Mouse (Mus musculus): ENCODE data around the gene Lrrc39. TPM values are rescaled to one million over a fixed set of nuclear protein-coding genes. Genes with fewer than 3 reads are reported as not detected.
"Not testable (repeated sequence)": the region's sequence is repeated elsewhere in the genome, so short reads cannot be mapped to it uniquely, and the experiment has no call there.

The Lrrc39 gene
- polyA plus RNA-seq, 1 experiment = 2.4 TPM

DNA sequence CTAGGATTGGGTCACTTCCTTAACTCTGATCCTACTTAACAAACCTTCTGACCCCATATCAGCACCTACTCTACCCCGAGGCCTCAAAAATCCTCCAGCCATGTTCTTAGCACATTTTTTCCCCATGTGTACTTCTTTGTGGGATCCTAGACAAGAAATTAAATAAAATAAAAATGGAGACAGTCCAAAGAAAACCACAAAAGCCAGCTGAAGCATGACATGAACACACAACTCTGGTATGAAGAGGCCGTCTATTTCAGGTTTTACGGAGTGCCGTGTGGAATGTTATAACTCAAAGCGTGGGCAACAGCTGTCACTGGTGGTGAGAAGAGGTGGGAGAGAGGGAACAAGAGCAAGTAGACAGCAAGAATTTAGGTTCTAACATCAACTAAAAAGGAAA, 11.4 kb upstream of the Lrrc39 start:
- Histone ChIP-seq H3K27me3 (ENCODE audit: control insufficient read depth, insufficient read depth, insufficient read length) (no peaks in the 10 kb centered on the region), H3K4me2 (ENCODE audit: low read depth) (no peak overlapping the region), H3K36me3 (ENCODE audit: control insufficient read depth, insufficient read depth) (no peaks in the 10 kb centered on the region), H3K79me2 (ENCODE audit: control insufficient read depth, insufficient read depth) (no peaks in the 10 kb centered on the region), H3K4me3 (no peak overlapping the region), H3ac (ENCODE audit: control insufficient read depth, insufficient read length) (no peak overlapping the region)
- TF ChIP-seq TCF12 (IDR thresholded peaks at IDR 0.05; ENCODE audit: insufficient read depth, poor library complexity, severe bottlenecking) = peak; percentile 48
- TF ChIP-seq MYOG (IDR thresholded peaks at IDR 0.05; ENCODE audit: control insufficient read depth in 1 of 3, insufficient read depth in 1 of 3, insufficient read length in 2 of 3, low read depth in 2 of 3) = peak in 2 of 3 experiments; percentile 76
- TF ChIP-seq POLR2A (IDR thresholded peaks at IDR 0.05; ENCODE audit: insufficient read length, low read depth) = no peak
- peak; percentile 57 to 87 (median 86) for TF ChIP-seq MYOD1 (IDR thresholded peaks at IDR 0.05; ENCODE audit: control insufficient read depth in 1 of 3, insufficient read length in 2 of 3, low read depth in 2 of 3)

DNA sequence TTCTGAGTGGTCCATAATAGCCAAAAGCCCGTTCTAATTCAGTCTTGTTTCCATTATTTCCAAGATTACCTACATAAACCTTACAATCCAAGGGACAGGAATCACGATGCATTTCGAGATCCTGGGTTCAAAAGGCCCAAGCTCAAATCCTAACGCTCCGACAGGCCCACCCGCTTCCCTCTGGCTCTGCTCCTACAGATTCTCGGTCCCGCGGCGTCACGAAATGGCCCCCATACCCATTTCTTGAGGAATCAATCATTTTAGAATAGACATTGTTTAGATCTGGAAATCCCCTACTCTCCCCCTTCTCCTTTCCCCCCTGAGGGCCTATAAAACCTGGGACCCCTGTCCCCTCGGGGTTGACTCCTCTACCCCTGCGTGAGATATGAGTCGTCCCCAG, 1.5 kb upstream of the Lrrc39 start:
- H3K4me3 ChIP-seq; H3ac ChIP-seq (ENCODE audit: control insufficient read depth, insufficient read length); H3K36me3 ChIP-seq (ENCODE audit: control insufficient read depth, insufficient read depth); H3K27me3 ChIP-seq (ENCODE audit: control insufficient read depth, insufficient read depth, insufficient read length); H3K4me2 ChIP-seq (ENCODE audit: low read depth); H3K79me2 ChIP-seq (ENCODE audit: control insufficient read depth, insufficient read depth): not testable (repeated sequence)

DNA sequence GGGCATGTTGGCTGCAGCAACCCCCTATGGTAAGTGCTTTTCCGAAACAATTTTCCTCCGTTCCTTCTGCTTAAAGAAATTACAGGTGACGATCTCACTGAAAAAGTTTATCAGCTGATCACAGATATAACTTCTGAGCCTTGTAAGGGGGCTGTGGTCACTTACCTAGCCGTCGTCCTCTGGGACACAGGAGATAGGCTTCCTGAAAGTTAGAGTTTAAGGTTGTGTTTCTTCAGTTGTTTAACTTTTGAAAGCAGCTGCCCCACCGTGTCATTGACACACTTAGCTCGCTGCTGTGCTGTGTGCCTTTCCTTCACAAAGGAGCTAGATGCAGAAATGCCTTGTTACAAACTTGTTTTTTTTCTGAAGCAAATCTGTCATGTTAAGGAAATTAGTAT, 321 bp downstream of the Lrrc39 start:
- Histone ChIP-seq H3K4me2 (ENCODE audit: low read depth) (peak overlapping the region; percentile 73), H3K4me3 (no peak overlapping the region), H3K27me3 (ENCODE audit: control insufficient read depth, insufficient read depth, insufficient read length) (no peaks in the 10 kb centered on the region), H3K79me2 (ENCODE audit: control insufficient read depth, insufficient read depth) (no peaks in the 10 kb centered on the region), H3ac (ENCODE audit: control insufficient read depth, insufficient read length) (no peak overlapping the region), H3K36me3 (ENCODE audit: control insufficient read depth, insufficient read depth) (no peaks in the 10 kb centered on the region)
- no peak for TF ChIP-seq POLR2AphosphoS2 (IDR thresholded peaks at IDR 0.05; ENCODE audit: insufficient read length, low read depth)
- no peak for TF ChIP-seq USF1 (IDR thresholded peaks at IDR 0.05; ENCODE audit: low read depth)
- peak; percentile 47 to 72 (median 56) for TF ChIP-seq MYOD1 (IDR thresholded peaks at IDR 0.05; ENCODE audit: control insufficient read depth in 1 of 3, insufficient read length in 2 of 3, low read depth in 2 of 3)

DNA sequence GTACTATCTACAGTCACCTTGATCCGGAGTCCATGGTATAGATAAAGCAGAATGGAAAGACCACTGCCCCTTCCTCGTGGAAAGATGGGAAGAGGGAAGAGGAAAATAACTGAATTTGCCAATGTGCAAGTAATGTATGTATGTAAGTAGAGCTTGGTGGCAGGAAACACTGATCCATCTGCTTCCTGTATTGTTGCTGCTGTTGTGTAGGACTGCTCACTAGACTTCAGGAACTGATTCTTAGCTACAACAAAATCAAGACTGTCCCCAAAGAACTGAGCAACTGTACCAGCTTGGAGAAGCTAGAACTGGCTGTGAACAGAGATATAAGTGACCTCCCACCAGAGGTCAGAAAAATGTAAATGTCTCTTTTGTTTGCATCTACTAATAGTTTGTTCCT, 7.9 kb downstream of the Lrrc39 start:
- TF ChIP-seq TCF12 (IDR thresholded peaks at IDR 0.05; ENCODE audit: insufficient read depth, poor library complexity, severe bottlenecking) (no peak), POLR2AphosphoS2 (IDR thresholded peaks at IDR 0.05; ENCODE audit: insufficient read length, low read depth) (no peak)
- Histone ChIP-seq H3ac (ENCODE audit: control insufficient read depth, insufficient read length) (no peak overlapping the region), H3K36me3 (ENCODE audit: control insufficient read depth, insufficient read depth) (no peaks in the 10 kb centered on the region), H3K79me2 (ENCODE audit: control insufficient read depth, insufficient read depth) (no peaks in the 10 kb centered on the region), H3K4me3 (no peak overlapping the region), H3K4me2 (ENCODE audit: low read depth) (no peak overlapping the region), H3K27me3 (ENCODE audit: control insufficient read depth, insufficient read depth, insufficient read length) (no peaks in the 10 kb centered on the region)

DNA sequence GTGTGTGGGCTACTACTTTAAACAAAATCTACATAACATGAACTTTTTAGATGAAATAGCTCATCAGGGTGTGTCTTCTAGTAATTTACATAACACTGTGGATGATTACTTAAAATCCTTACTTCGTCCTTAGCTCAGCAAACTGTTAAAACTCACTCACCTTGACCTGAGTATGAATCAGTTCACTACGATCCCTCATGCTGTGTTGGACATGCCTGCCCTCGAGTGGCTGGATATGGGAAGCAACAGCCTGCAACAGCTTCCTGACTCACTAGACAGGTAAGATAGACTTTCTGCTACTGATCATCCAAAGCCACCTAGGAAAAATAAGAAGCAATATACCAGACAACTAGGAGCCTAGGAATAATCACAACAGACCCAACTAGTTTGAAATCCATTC, 14.5 kb downstream of the Lrrc39 start:
- TF ChIP-seq TCF3 (IDR thresholded peaks at IDR 0.05; ENCODE audit: insufficient read length, low read depth) = no peak
- TF ChIP-seq REST (IDR thresholded peaks at IDR 0.05; ENCODE audit: insufficient read depth, insufficient read length) = no peak
- TF ChIP-seq MYOD1 (IDR thresholded peaks at IDR 0.05; ENCODE audit: control insufficient read depth in 1 of 3, insufficient read length in 2 of 3, low read depth in 2 of 3) = no peak
- no peak for TF ChIP-seq SRF (IDR thresholded peaks at IDR 0.05; ENCODE audit: control insufficient read depth, insufficient read length, low read depth)
- TF ChIP-seq POLR2AphosphoS2 (IDR thresholded peaks at IDR 0.05; ENCODE audit: insufficient read length, low read depth) = no peak
- no peak for TF ChIP-seq TCF12 (IDR thresholded peaks at IDR 0.05; ENCODE audit: insufficient read depth, poor library complexity, severe bottlenecking)
- no peak overlapping the region for H3K4me2 ChIP-seq (ENCODE audit: low read depth)

DNA sequence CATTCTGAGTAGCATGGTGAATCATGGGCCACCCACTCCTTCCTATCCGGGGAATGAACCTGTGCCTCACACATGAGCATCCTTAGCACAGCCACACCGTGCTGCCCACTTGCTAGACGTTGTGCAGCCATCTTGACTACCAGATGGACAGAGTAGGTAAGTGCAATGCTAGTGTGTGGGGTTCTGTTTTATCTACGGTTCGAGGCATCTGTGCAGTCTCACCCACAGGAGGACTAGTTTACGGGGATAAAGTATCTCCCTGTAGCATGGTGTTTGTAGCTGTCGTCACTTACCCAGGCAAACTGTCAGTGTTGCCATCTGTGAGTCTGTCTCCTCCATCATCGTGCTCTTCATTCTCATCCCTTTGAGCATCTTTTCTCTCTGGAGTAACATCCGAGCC, 19.4 kb downstream of the Lrrc39 start:
- no peak overlapping the region for H3K4me2 ChIP-seq (ENCODE audit: low read depth)
- TF ChIP-seq REST (IDR thresholded peaks at IDR 0.05; ENCODE audit: insufficient read depth, insufficient read length) = no peak
- peaks cover 21% of the 10 kb centered on the region for H3K36me3 ChIP-seq (ENCODE audit: control insufficient read depth, insufficient read depth)
- no peaks in the 10 kb centered on the region for H3K27me3 ChIP-seq (ENCODE audit: control insufficient read depth, insufficient read depth, insufficient read length)
- no peak overlapping the region for H3K4me3 ChIP-seq
- H3ac ChIP-seq (ENCODE audit: control insufficient read depth, insufficient read length) = no peak overlapping the region
- H3K79me2 ChIP-seq (ENCODE audit: control insufficient read depth, insufficient read depth) = no peaks in the 10 kb centered on the region

More for the DNA sequence above, 14.5 kb downstream of the Lrrc39 start:
- Histone ChIP-seq H3K79me2 (ENCODE audit: control insufficient read depth, insufficient read depth) (no peaks in the 10 kb centered on the region), H3K27me3 (ENCODE audit: control insufficient read depth, insufficient read depth, insufficient read length) (no peaks in the 10 kb centered on the region), H3K4me3 (no peak overlapping the region), H3K36me3 (ENCODE audit: control insufficient read depth, insufficient read depth) (peaks cover 10% of the 10 kb centered on the region), H3ac (ENCODE audit: control insufficient read depth, insufficient read length) (no peak overlapping the region)

DNA sequence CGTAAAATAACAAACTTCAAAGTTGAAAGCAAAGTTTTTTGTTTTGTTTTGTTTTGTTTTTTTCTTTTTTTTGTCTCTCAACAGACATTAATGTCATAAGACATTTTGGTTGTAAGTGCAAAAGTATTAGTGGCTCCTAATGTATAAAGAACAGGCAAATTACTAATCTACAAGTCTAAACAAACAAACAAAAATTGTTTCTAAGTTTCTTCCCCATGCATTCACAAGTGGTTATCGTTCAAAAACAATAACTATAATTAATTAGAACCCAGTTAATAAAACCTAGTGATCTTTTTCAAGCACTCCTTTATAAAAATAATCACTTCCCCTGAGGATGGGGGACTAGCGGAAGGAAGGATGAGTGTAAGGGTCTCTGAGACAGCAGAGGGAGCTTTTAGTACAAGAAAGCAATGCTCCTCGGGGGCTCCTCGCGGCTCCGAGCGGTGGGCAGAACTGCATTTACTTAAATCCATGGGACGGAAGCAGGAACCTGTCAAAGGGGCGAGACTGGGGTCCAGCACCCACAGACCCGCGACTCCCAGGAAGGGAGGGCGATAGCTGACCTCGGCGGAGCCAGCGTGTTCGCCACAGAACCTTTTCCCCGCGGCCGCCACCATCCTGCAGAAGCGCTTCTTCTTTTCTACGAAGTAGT, 31.4 kb downstream of the Lrrc39 start:
- Histone ChIP-seq H3K4me3 (peak overlapping the region; percentile 98), H3K4me2 (ENCODE audit: low read depth) (peak overlapping the region; percentile 77), H3K36me3 (ENCODE audit: control insufficient read depth, insufficient read depth) (peaks cover 16% of the 10 kb centered on the region), H3K27me3 (ENCODE audit: control insufficient read depth, insufficient read depth, insufficient read length) (no peaks in the 10 kb centered on the region), H3K79me2 (ENCODE audit: control insufficient read depth, insufficient read depth) (peaks cover 38% of the 10 kb centered on the region), H3ac (ENCODE audit: control insufficient read depth, insufficient read length) (peak overlapping the region; percentile 16)
- TF ChIP-seq CEBPB (IDR thresholded peaks at IDR 0.05; ENCODE audit: insufficient read depth, poor library complexity, severe bottlenecking) (no peak), USF1 (IDR thresholded peaks at IDR 0.05; ENCODE audit: low read depth) (no peak), TCF12 (IDR thresholded peaks at IDR 0.05; ENCODE audit: insufficient read depth, poor library complexity, severe bottlenecking) (no peak), SRF (IDR thresholded peaks at IDR 0.05; ENCODE audit: control insufficient read depth, insufficient read length, low read depth) (no peak), POLR2AphosphoS2 (IDR thresholded peaks at IDR 0.05; ENCODE audit: insufficient read length, low read depth) (no peak), POLR2A (IDR thresholded peaks at IDR 0.05; ENCODE audit: insufficient read length, low read depth) (no peak), MAX (IDR thresholded peaks at IDR 0.05; ENCODE audit: low read depth) (no peak), MYOG (IDR thresholded peaks at IDR 0.05; ENCODE audit: control insufficient read depth in 1 of 3, insufficient read depth in 1 of 3, insufficient read length in 2 of 3, low read depth in 2 of 3) (no peak)

Data from myocyte (in vitro differentiated cells).